Mouse (Mus musculus): ENCODE results near the gene Trappc1.

DNA sequence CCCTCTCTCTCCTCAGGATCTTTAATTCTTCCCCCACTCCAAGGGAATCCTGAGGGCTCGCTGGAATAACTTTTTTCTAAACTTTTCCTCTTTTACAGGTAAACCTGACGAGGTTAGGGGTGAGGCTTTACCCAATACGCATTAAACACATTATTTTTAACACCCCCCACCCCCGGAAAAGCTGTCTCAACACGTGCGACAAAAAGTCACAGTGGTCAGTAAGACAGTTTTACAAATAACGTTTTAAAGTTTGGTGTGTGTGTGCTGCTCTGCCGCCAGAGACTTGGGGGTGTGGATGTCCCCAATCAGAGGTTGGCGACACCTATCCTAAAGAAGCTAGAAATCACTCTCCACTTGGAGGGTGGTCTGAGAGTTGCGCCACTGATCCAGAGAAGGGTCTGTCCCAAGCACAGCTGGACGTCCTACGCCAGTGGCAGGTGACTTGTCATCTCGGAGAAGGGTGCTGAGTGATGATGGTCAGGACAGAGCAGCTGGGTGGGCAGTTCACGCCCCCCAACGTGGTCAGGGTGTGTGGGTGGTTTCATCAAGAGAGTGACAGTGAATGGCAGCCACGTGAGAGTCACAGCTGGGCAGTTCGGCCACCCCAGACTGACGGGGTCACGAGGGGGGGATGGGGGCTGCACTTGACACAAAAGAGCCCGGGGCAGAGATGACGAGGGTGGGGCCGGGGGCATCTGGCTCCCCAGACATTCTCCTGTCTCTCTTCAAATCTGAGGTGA, 44.0 kb downstream of the Trappc1 start:
- TF ChIP-seq CTCF (IDR thresholded peaks at IDR 0.05; ENCODE audit: low read depth), result no peak
- no peak for TF ChIP-seq EP300 (IDR thresholded peaks at IDR 0.05; ENCODE audit: low read depth)
